Mouse (Mus musculus): Measurements from ENCODE around the gene Rpl18a. TPM values are rescaled to one million over a fixed set of nuclear protein-coding genes. Genes with fewer than 3 reads are reported as not detected.

The Rpl18a gene
- 3,270 and 3,568 TPM in 2 replicates for polyA plus RNA-seq (2014; fragmentation: Nextera tagmentation; extraction: Ambion mirVana)

DNA sequence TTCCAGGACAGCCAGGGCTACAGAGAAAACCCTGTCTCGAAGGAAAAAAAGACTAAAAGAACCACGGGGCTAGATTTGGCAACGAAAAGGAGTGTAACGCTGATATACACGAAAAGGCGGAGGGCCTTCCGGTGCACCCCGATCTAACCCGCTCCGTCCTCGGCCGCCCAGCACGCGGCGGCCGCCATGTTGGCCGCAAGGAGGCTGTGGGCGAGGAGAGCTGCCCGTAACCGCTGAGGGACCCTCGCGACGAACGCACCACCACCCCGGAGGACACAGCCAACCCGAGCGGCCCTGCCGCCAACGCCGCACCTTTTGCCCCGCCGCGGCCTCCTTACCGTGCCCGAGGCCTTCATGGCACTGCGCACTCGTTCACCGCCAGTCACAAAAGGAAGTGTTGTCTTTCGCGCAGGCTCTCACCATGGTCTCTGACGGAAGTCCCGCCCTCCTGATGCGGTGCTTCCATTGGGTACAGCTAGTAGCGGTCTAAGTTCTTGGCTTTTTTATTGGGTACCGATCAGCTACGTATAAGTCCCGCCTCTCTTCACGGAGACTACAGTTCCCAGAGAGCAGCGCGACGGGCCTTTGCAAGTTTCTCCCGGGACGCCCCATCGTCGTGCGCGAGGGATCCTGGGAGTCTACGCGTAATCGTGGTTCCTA lies at the start of gene Rpl18a:
Gene Rpl18a, minus strand, starts transcription at position 392 of the 660 bp plus-strand sequence.
- H3K4me2 ChIP-seq (ENCODE audit: low read depth, low read length): peak within 1 kb of the TSS; percentile 87
- ATAC-seq (replicated peaks; ENCODE audit: insufficient number of reproducible peaks, low FRiP score, low TSS enrichment, low read depth) (peak; percentile 95), DNase-seq (ENCODE audit: low spot score) (peak; percentile 99)
- H3K27me3 ChIP-seq (ENCODE audit: control insufficient read depth, insufficient read depth, low read length): peaks cover 15% of the 10 kb centered on the region
- H3K9me3 ChIP-seq (replicated peaks; ENCODE audit: control insufficient read depth, low read length): no peaks in the 10 kb centered on the region
- H3K36me3 ChIP-seq (replicated peaks; ENCODE audit: control insufficient read depth, insufficient read depth, low read depth, low read length): peaks cover 9% of the 10 kb centered on the region
- peaks cover 6% of the 10 kb centered on the region for H3K4me1 ChIP-seq (ENCODE audit: control insufficient read depth, insufficient read depth, low read length)
- peak within 1 kb of the TSS; percentile 7 for H3K27ac ChIP-seq (replicated peaks; ENCODE audit: low read depth, low read length)
- under 1% methylated on average over 60 of the region's 60 CpGs for WGBS
- H3K4me3 ChIP-seq (ENCODE audit: low read depth, low read length): peak within 1 kb of the TSS; percentile 77
- peak within 1 kb of the TSS; percentile 90 for H3K9ac ChIP-seq (replicated peaks; ENCODE audit: low read length)

GRCm38 (mm10) chr8:70943187-70943586 lies 46.0 kb upstream of the Rpl18a start:
- ATAC-seq (replicated peaks; ENCODE audit: insufficient number of reproducible peaks, low FRiP score, low TSS enrichment, low read depth): no peak
- H3K27ac ChIP-seq (replicated peaks; ENCODE audit: low read depth, low read length): no peak overlapping the region
- no peaks in the 10 kb centered on the region for H3K36me3 ChIP-seq (replicated peaks; ENCODE audit: control insufficient read depth, insufficient read depth, low read depth, low read length)
- no peaks in the 10 kb centered on the region for H3K9me3 ChIP-seq (replicated peaks; ENCODE audit: control insufficient read depth, low read length)
- no peak for DNase-seq (ENCODE audit: low spot score)
- H3K4me1 ChIP-seq (ENCODE audit: control insufficient read depth, insufficient read depth, low read length): no peaks in the 10 kb centered on the region
- 48% methylated on average over 1 of the region's 1 CpGs for WGBS
- H3K27me3 ChIP-seq (ENCODE audit: control insufficient read depth, insufficient read depth, low read length): no peaks in the 10 kb centered on the region
- H3K9ac ChIP-seq (replicated peaks; ENCODE audit: low read length): no peak overlapping the region
- no peak overlapping the region for H3K4me3 ChIP-seq (ENCODE audit: low read depth, low read length)
- H3K4me2 ChIP-seq (ENCODE audit: low read depth, low read length): no peak overlapping the region

GRCm38 (mm10) chr8:70941478-70941877 lies 44.3 kb upstream of the Rpl18a start:
- H3K36me3 ChIP-seq (replicated peaks; ENCODE audit: control insufficient read depth, insufficient read depth, low read depth, low read length): no peaks in the 10 kb centered on the region
- ATAC-seq (replicated peaks; ENCODE audit: insufficient number of reproducible peaks, low FRiP score, low TSS enrichment, low read depth) (no peak), DNase-seq (ENCODE audit: low spot score) (no peak)
- no peaks in the 10 kb centered on the region for H3K9me3 ChIP-seq (replicated peaks; ENCODE audit: control insufficient read depth, low read length)
- H3K27ac ChIP-seq (replicated peaks; ENCODE audit: low read depth, low read length): no peak overlapping the region
- no peaks in the 10 kb centered on the region for H3K4me1 ChIP-seq (ENCODE audit: control insufficient read depth, insufficient read depth, low read length)
- H3K9ac ChIP-seq (replicated peaks; ENCODE audit: low read length): no peak overlapping the region
- H3K27me3 ChIP-seq (ENCODE audit: control insufficient read depth, insufficient read depth, low read length): no peaks in the 10 kb centered on the region
- H3K4me2 ChIP-seq (ENCODE audit: low read depth, low read length): no peak overlapping the region
- WGBS: 69% methylated on average over 2 of the region's 2 CpGs
- H3K4me3 ChIP-seq (ENCODE audit: low read depth, low read length): no peak overlapping the region

GRCm38 (mm10) chr8:70937200-70937599 lies 40.0 kb upstream of the Rpl18a start:
- Histone ChIP-seq H3K4me2 (ENCODE audit: low read depth, low read length) (no peak overlapping the region), H3K4me1 (ENCODE audit: control insufficient read depth, insufficient read depth, low read length) (no peaks in the 10 kb centered on the region), H3K9me3 (replicated peaks; ENCODE audit: control insufficient read depth, low read length) (no peaks in the 10 kb centered on the region), H3K27me3 (ENCODE audit: control insufficient read depth, insufficient read depth, low read length) (no peaks in the 10 kb centered on the region), H3K9ac (replicated peaks; ENCODE audit: low read length) (no peak overlapping the region), H3K27ac (replicated peaks; ENCODE audit: low read depth, low read length) (no peak overlapping the region), H3K36me3 (replicated peaks; ENCODE audit: control insufficient read depth, insufficient read depth, low read depth, low read length) (no peaks in the 10 kb centered on the region), H3K4me3 (ENCODE audit: low read depth, low read length) (no peak overlapping the region)
- ATAC-seq (replicated peaks; ENCODE audit: insufficient number of reproducible peaks, low FRiP score, low TSS enrichment, low read depth) (no peak), DNase-seq (ENCODE audit: low spot score) (no peak)
- 85% methylated on average over 6 of the region's 6 CpGs for WGBS

DNA sequence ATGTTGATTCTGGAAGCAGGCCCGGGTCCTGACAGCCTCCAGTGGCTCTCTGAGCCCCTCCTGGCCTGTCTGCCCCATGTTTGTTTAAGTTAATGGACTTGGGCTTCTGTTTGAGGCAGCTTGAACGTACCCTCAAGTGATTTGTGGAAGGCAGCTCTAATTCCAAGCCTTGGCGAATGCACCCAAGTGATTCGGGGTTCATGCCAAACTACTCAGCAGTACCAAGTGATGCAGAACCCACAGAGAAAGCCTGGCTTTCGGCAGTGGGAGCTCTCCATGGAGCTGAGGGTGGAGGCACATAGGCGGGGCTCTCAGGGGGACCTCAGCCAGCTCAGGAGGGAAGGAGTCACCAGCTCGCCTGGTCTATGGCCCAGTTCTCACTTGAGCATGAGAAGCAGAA lies 37.6 kb upstream of the Rpl18a start:
- H3K4me1 ChIP-seq (ENCODE audit: control insufficient read depth, insufficient read depth, low read length): no peaks in the 10 kb centered on the region
- no peak overlapping the region for H3K4me3 ChIP-seq (ENCODE audit: low read depth, low read length)
- no peak overlapping the region for H3K4me2 ChIP-seq (ENCODE audit: low read depth, low read length)
- no peak overlapping the region for H3K9ac ChIP-seq (replicated peaks; ENCODE audit: low read length)
- H3K36me3 ChIP-seq (replicated peaks; ENCODE audit: control insufficient read depth, insufficient read depth, low read depth, low read length): no peaks in the 10 kb centered on the region
- no peaks in the 10 kb centered on the region for H3K9me3 ChIP-seq (replicated peaks; ENCODE audit: control insufficient read depth, low read length)
- no peak for ATAC-seq (replicated peaks; ENCODE audit: insufficient number of reproducible peaks, low FRiP score, low TSS enrichment, low read depth)
- H3K27ac ChIP-seq (replicated peaks; ENCODE audit: low read depth, low read length): no peak overlapping the region
- DNase-seq (ENCODE audit: low spot score): no peak
- 67% methylated on average over 7 of the region's 7 CpGs for WGBS
- no peaks in the 10 kb centered on the region for H3K27me3 ChIP-seq (ENCODE audit: control insufficient read depth, insufficient read depth, low read length)

- Histone ChIP-seq H3K4me2 (ENCODE audit: low read depth, low read length) (no peak overlapping the region), H3K27ac (replicated peaks; ENCODE audit: low read depth, low read length) (no peak overlapping the region), H3K9ac (replicated peaks; ENCODE audit: low read length) (no peak overlapping the region), H3K4me1 (ENCODE audit: control insufficient read depth, insufficient read depth, low read length) (no peaks in the 10 kb centered on the region), H3K27me3 (ENCODE audit: control insufficient read depth, insufficient read depth, low read length) (no peaks in the 10 kb centered on the region), H3K4me3 (ENCODE audit: low read depth, low read length) (no peak overlapping the region), H3K9me3 (replicated peaks; ENCODE audit: control insufficient read depth, low read length) (no peaks in the 10 kb centered on the region), H3K36me3 (replicated peaks; ENCODE audit: control insufficient read depth, insufficient read depth, low read depth, low read length) (no peaks in the 10 kb centered on the region)
- WGBS: 84% methylated on average over 4 of the region's 4 CpGs
- no peak for DNase-seq (ENCODE audit: low spot score)
- no peak for ATAC-seq (replicated peaks; ENCODE audit: insufficient number of reproducible peaks, low FRiP score, low TSS enrichment, low read depth)
Measured at GRCm38 (mm10) chr8:70933036-70933435, 35.8 kb upstream of the Rpl18a start.

GRCm38 (mm10) chr8:70931731-70932130 lies 34.5 kb upstream of the Rpl18a start:
- no peaks in the 10 kb centered on the region for H3K9me3 ChIP-seq (replicated peaks; ENCODE audit: control insufficient read depth, low read length)
- no peaks in the 10 kb centered on the region for H3K4me1 ChIP-seq (ENCODE audit: control insufficient read depth, insufficient read depth, low read length)
- DNase-seq (ENCODE audit: low spot score) (no peak), ATAC-seq (replicated peaks; ENCODE audit: insufficient number of reproducible peaks, low FRiP score, low TSS enrichment, low read depth) (no peak)
- H3K9ac ChIP-seq (replicated peaks; ENCODE audit: low read length): no peak overlapping the region
- H3K36me3 ChIP-seq (replicated peaks; ENCODE audit: control insufficient read depth, insufficient read depth, low read depth, low read length): no peaks in the 10 kb centered on the region
- H3K27ac ChIP-seq (replicated peaks; ENCODE audit: low read depth, low read length): no peak overlapping the region
- H3K27me3 ChIP-seq (ENCODE audit: control insufficient read depth, insufficient read depth, low read length): no peaks in the 10 kb centered on the region
- H3K4me2 ChIP-seq (ENCODE audit: low read depth, low read length): no peak overlapping the region
- H3K4me3 ChIP-seq (ENCODE audit: low read depth, low read length): no peak overlapping the region
- 91% methylated on average over 11 of the region's 11 CpGs for WGBS

DNA sequence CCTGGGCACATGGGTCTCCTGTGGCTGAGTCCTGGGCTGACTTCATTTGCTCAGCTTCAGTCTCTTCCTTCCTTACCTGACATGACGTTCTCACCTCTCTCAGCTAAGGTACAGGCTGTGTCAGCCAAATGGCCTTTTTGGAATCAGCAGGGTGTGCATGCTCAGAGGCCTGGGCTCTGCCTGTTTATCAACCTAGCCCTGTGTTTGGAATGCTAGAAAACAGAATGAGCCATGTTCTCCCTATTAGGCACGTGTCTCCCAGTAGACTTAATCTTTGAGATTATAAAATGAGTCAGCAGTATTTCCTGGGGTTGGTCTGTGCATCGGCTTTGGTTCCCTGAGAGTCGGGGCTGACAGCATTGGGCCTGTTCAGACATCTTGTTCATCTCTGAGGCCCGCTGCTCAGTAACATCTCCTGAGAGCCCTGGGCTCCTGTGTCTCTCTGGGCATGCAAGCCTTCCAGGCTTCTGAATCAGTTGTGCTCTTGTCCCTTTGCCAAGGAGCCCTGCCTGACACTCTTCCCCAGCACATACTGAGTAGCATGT lies 31.6 kb upstream of the Rpl18a start:
- ATAC-seq (replicated peaks; ENCODE audit: insufficient number of reproducible peaks, low FRiP score, low TSS enrichment, low read depth) (no peak), DNase-seq (ENCODE audit: low spot score) (no peak)
- Histone ChIP-seq H3K27me3 (ENCODE audit: control insufficient read depth, insufficient read depth, low read length) (no peaks in the 10 kb centered on the region), H3K9ac (replicated peaks; ENCODE audit: low read length) (no peak overlapping the region), H3K27ac (replicated peaks; ENCODE audit: low read depth, low read length) (no peak overlapping the region), H3K4me3 (ENCODE audit: low read depth, low read length) (no peak overlapping the region), H3K4me2 (ENCODE audit: low read depth, low read length) (no peak overlapping the region), H3K9me3 (replicated peaks; ENCODE audit: control insufficient read depth, low read length) (no peaks in the 10 kb centered on the region), H3K36me3 (replicated peaks; ENCODE audit: control insufficient read depth, insufficient read depth, low read depth, low read length) (no peaks in the 10 kb centered on the region), H3K4me1 (ENCODE audit: control insufficient read depth, insufficient read depth, low read length) (no peaks in the 10 kb centered on the region)
- WGBS: 78% methylated on average over 5 of the region's 5 CpGs
